Mouse (Mus musculus) gonadal fat pad, adult 2 months (tissue): ENCODE measurements at regions not wholly inside any gene's neighbourhood (a gene's known extent, or its start where the extent isn't known, plus 50 kb on each side); places are given as distances from the start of the nearest gene placed in this dataset.

Source experiments
- DNase-seq: peaks from one replicate; pipeline ENCODE4 v3.0.0-alpha.2; 2012; ENCODE audit warnings: low read depth

DNA sequence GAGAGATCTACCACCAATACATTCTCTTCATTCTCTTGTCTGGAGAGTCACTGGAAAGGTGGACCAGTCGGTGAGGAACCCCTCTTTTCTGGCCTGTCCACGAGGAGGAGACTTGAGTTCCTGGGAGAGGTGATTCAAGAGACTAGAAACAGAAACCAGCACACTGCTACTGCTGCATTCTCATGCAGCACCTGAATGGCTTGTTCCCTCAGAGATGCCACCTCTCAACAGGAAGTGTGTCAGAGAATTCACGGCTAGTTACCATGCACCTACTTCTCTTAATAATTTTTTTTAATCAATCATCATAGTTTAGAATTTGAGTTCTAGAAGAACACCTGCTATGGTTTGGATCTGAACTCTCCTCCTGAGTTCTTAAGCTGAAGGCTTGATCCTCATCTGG, 52.0 kb upstream of the Dynlrb2 start:
- DNase-seq: no peak

GRCm38 (mm10) chr8:116451397-116451796, 53.4 kb upstream of the Dynlrb2 start:
- no peak for DNase-seq

GRCm38 (mm10) chr8:116447452-116447851, 57.3 kb upstream of the Dynlrb2 start:
- DNase-seq: no peak

GRCm38 (mm10) chr8:116442827-116443226, 61.9 kb upstream of the Dynlrb2 start:
- DNase-seq: no peak

- no peak for DNase-seq
These were observed 65.9 kb upstream of the Dynlrb2 start for GRCm38 (mm10) chr8:116438895-116439294.

- no peak for DNase-seq
These were observed 69.3 kb upstream of the Dynlrb2 start for GRCm38 (mm10) chr8:116435268-116435980.

GRCm38 (mm10) chr8:116430051-116430450, 74.7 kb upstream of the Dynlrb2 start:
- peak; percentile 81 for DNase-seq

GRCm38 (mm10) chr8:116429649-116430048, 75.1 kb upstream of the Dynlrb2 start:
- DNase-seq: no peak

GRCm38 (mm10) chr8:116422826-116423225, 81.9 kb upstream of the Dynlrb2 start:
- DNase-seq: no peak

- no peak for DNase-seq
These were observed 92.1 kb upstream of the Dynlrb2 start for GRCm38 (mm10) chr8:116412703-116413102.

GRCm38 (mm10) chr8:116410041-116410440, 94.7 kb upstream of the Dynlrb2 start:
- no peak for DNase-seq

- DNase-seq: no peak
These were observed 95.8 kb upstream of the Dynlrb2 start for GRCm38 (mm10) chr8:116409011-116409410.

- no peak for DNase-seq
These were observed 100.2 kb upstream of the Dynlrb2 start for GRCm38 (mm10) chr8:116404571-116404970.

DNA sequence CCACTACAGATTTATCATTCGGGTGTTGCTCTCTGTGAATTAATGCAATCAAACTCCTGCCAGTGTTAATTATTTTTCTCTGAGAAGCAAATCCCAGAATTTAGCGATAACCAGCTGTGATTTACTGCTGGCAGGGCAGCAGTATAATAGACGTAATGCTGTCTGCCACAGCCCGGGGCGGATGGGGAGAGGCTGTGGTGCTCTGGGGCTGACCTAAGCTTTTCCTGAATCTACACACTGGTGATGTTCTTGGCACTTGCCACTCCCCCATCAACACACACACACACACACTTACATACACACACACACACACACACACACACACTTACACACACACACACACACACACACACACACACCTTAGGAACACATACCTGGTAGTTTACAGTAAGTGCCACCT, 101.4 kb upstream of the Dynlrb2 start:
- no peak for DNase-seq

- no peak for DNase-seq
These were observed 105.3 kb upstream of the Dynlrb2 start for GRCm38 (mm10) chr8:116399452-116399851.

DNA sequence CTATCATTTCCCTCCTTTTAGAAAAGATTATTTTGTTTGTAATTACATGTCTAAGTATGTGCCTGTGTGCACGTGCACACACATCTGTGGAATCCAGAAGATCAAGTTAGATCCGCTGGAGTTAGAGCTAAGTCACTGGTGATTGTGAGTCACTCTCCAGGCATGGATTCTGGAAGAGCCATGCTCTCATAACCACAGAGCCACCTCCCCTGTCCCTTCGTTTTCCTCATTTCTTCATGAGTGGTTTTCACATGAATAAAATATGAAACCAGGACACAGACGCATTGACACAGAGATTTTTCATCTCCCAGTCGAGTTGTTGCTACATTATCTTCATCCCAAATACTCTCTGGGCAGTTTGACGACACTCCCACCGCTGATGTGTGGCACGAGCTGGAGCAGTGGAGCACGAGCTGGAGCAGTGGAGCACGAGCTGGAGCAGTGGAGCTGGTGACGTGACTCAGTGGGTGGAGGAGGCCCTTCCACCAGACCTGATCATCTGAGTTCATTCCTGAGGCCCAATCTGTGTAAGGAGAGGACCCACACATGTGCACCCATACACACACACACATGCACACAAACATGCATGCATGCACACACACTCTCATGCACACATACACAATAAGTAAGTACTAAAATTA, 106.1 kb upstream of the Dynlrb2 start:
- DNase-seq: no peak

GRCm38 (mm10) chr8:116385193-116385955, 119.4 kb upstream of the Dynlrb2 start:
- no peak for DNase-seq

GRCm38 (mm10) chr8:116384418-116385089, 120.2 kb upstream of the Dynlrb2 start:
- DNase-seq: no peak

GRCm38 (mm10) chr8:116383495-116384417, 121.0 kb upstream of the Dynlrb2 start:
- no peak for DNase-seq

- DNase-seq: no peak
These were observed 121.7 kb upstream of the Dynlrb2 start for GRCm38 (mm10) chr8:116383036-116383435.

DNA sequence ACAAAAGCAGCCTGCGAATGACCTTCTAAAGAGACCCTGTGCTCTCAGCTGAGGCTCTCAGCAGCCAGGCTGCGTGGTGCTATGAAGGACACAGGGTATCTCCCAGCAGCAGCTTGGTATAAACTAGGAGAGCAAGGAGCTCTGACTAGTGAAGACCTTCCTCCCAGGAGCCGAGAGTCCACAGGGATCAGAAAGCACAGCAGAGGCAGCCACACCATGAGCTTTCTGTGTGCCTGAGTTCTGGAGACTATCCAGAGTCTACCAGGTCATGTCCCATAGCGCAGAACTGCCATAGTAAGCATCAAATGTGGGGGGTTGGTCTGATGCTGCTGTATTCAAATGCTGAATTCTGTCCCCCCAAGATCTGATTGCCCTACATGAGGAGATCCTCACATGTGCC, 124.2 kb upstream of the Dynlrb2 start:
- DNase-seq: no peak
